Mouse (Mus musculus) E14TG2a.4 (cell line): ENCODE data around the gene Timp2.

Source experiments
- H3K27me3 ChIP-seq: 2 replicates; pipeline ENCODE4 v1.6.1; 2014; ENCODE audit warnings: low read length, control low read depth; ENCODE audit not compliant: insufficient read depth
- H3K36me3 ChIP-seq: 2 replicates; pipeline ENCODE4 v1.6.1; 2014; ENCODE audit warnings: low read length, control low read depth; ENCODE audit not compliant: insufficient read depth
- H3K4me1 ChIP-seq: replicated peaks from 2 replicates; pipeline ENCODE4 v1.6.1; 2014; ENCODE audit warnings: low read depth, low read length, control low read depth
- H3K4me3 ChIP-seq: replicated peaks from 2 replicates; pipeline ENCODE4 v1.5.1; 2014; ENCODE audit warnings: mild to moderate bottlenecking, low read length
- H3K9me3 ChIP-seq: 2 replicates; pipeline ENCODE4 v1.6.1; 2014; ENCODE audit warnings: low read length, control low read depth
- CTCF ChIP-seq: conservative IDR thresholded peaks from 2 replicates; pipeline ENCODE4 v1.5.1; 2014; ENCODE audit warnings: low read length
- NANOG ChIP-seq: IDR thresholded peaks from 2 replicates; pipeline ENCODE4 v1.6.1; 2014; ENCODE audit warnings: borderline replicate concordance, low read length, mixed read lengths
- POU5F1 ChIP-seq: IDR thresholded peaks from 2 replicates; pipeline ENCODE4 v1.6.1; 2014; ENCODE audit warnings: low read length, borderline replicate concordance

The Timp2 gene

DNA sequence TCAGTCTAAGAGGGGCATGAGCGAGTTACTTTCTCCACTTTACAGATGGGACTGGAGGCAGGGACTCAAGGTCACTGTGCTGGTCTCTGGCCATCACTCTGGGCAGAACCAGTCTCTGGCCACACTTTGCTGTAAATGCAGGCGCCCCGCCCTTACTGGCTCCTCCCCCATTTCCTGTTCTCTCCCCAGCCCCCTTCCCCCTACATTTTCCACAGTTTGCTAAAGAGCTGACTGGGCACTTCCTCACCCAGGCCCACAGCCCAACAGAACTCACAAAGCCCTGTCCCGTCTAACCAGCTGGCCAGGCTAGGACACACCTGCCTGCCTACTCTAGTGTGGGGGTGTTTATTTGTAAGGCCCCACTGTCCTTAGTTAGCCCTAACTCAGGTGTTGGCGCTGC lies 6.7 kb downstream of the Timp2 start:
- TF ChIP-seq POU5F1: no peak
- H3K4me1 ChIP-seq: peaks cover 24% of the 10 kb centered on the region
- H3K36me3 ChIP-seq: no peaks in the 10 kb centered on the region
- H3K27me3 ChIP-seq: peaks cover 38% of the 10 kb centered on the region
- H3K9me3 ChIP-seq: no peaks in the 10 kb centered on the region
- H3K4me3 ChIP-seq: no peak overlapping the region

DNA sequence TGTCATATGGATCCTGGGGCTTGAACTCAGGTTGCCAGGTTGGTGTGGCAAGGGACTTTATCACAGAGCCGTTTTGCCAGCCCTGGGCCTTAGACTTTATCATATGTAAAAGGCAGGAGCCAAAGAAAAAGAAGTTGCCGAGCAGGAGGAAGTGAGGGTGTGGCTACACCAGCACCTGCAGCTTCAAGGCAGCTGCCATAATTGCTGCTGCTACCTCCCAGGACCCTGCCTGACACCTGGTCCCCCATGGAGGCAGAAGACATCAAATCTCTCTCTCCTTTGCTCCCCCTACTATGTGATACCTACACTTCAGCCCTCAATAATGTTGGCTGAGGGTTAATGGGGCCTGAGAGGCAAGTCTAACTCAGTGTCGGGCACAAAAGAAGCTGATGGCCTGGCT lies 7.1 kb downstream of the Timp2 start:
- no peak for TF ChIP-seq POU5F1
- TF ChIP-seq NANOG: no peak
- no peak for TF ChIP-seq CTCF
- peaks cover 24% of the 10 kb centered on the region for H3K4me1 ChIP-seq
- peaks cover 33% of the 10 kb centered on the region for H3K27me3 ChIP-seq
- H3K36me3 ChIP-seq: no peaks in the 10 kb centered on the region
- H3K4me3 ChIP-seq: no peak overlapping the region
- H3K9me3 ChIP-seq: no peaks in the 10 kb centered on the region

DNA sequence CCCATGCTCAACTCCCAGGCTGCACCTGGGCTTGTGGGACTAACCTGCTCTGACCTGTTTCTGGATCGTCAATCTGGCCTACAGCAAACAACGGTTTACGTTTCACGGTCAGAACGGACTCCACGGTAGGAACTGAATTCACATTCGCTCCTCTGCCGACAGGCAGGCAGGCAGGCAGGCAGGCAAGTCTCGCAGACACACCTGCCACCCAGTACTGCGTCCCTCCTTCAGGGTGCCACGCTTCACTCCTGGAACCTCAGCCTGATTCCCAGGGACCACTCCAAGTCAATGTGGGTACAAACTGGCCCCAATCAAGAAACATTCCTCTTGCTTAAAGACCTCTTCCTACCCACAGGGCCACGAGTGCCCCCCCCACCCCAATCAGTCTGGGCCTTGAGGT lies 7.6 kb downstream of the Timp2 start:
- Histone ChIP-seq H3K4me1 (peaks cover 24% of the 10 kb centered on the region), H3K9me3 (no peaks in the 10 kb centered on the region), H3K27me3 (peaks cover 32% of the 10 kb centered on the region), H3K36me3 (no peaks in the 10 kb centered on the region), H3K4me3 (no peak overlapping the region)
- TF ChIP-seq NANOG (no peak), CTCF (no peak), POU5F1 (no peak)

DNA sequence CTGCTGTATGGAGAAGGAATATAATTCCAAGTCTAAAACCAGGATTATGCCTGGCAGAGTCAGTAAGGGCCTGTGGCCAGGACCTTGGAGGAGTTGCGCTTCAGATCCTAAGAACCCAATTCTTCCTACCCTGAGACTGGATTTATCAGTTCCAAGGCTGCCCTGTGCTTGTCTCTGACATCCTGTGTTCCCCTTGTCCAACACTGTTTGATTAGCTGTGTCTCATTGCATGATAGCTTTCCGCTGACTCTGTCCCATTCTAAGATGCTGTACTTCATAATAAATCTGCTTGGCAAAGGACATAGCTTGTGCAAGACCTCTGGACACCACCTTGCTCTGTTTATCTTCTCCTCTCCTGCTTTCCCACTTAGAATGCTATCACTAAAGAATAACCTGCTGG lies 8.1 kb downstream of the Timp2 start:
- Histone ChIP-seq H3K4me3 (no peak overlapping the region), H3K4me1 (peaks cover 27% of the 10 kb centered on the region), H3K36me3 (no peaks in the 10 kb centered on the region), H3K27me3 (peaks cover 27% of the 10 kb centered on the region), H3K9me3 (no peaks in the 10 kb centered on the region)
- TF ChIP-seq CTCF: no peak
- no peak for TF ChIP-seq NANOG
- TF ChIP-seq POU5F1: no peak

DNA sequence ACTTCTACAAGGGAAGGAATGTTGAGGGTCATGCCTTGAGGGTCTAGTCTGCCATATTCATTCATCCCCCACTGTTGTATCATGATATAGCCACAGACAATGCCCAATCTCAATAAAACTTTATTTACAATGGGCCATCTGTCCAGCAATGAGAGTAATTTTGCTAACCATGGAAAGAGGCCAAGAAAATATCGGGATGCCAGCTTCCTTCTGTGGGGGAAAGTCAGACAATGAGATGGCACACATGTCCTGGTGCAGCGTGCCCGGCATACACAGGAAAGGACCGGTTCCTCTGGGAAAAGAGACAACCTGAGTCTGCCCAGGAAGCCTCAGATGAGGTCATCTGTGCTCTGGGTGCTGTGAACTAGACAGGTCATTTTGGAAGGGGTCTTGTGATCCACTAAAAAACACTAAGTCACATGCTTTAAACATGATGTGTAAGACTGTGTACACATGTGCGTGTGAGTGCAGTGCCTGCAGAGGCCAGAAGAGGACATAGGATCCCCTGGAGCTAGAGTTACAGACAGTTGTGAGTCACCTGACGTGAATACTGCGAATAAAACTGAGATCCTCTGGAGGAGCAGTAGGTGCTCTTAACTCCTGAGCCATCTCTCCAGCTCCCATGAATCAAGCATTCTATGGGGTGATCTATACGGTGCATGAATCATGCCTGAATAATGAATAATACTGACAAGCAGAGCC lies 9.0 kb downstream of the Timp2 start:
- no peaks in the 10 kb centered on the region for H3K36me3 ChIP-seq
- H3K4me1 ChIP-seq: peaks cover 36% of the 10 kb centered on the region
- no peak for TF ChIP-seq CTCF
- TF ChIP-seq NANOG: no peak
- peaks cover 19% of the 10 kb centered on the region for H3K27me3 ChIP-seq
- no peak overlapping the region for H3K4me3 ChIP-seq
- no peaks in the 10 kb centered on the region for H3K9me3 ChIP-seq

DNA sequence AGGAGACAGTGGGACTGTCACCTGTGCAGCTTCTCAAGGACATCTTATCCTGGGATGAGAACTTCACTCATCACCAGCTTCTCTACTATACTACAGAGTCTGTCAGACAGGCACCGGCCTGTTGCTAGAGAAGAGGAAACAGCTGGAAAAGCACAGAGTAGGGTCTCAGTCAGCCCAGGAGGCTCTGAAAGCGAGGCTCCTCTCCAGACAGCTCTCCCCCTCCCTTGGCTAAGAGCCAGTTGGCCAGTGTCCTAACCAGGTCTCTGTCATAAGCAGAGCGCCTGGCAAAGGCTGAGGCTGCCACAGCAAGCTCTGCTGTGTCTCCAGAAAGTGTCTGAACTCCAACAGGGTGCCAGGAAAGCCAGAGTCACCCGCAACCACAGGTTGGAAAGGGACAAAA lies 9.8 kb downstream of the Timp2 start:
- peaks cover 12% of the 10 kb centered on the region for H3K27me3 ChIP-seq
- H3K36me3 ChIP-seq: no peaks in the 10 kb centered on the region
- peaks cover 41% of the 10 kb centered on the region for H3K4me1 ChIP-seq
- H3K4me3 ChIP-seq: no peak overlapping the region
- H3K9me3 ChIP-seq: no peaks in the 10 kb centered on the region
- TF ChIP-seq CTCF: no peak
- no peak for TF ChIP-seq POU5F1
- no peak for TF ChIP-seq NANOG

DNA sequence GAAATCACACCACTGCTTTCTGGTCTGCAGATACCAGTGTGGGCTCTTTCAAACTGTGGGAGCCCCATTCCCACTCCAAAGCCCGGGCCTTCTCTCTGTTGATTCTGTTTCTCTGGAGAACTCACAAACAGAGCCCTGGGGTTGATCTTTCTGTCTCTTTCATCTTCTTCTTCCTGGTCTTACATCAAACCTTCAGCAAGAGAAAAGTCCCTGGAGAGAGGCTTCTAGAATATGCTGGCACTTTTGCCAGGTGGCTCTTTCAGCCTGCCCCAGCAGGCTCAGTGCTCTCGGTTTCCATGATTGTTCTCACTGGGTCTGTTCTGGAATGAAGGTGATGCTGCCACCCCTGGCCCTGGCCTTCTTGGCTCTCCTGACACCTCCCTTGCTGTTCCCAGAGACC lies 11.9 kb downstream of the Timp2 start:
- Histone ChIP-seq H3K4me1 (peaks cover 28% of the 10 kb centered on the region), H3K36me3 (no peaks in the 10 kb centered on the region), H3K4me3 (no peak overlapping the region), H3K9me3 (no peaks in the 10 kb centered on the region), H3K27me3 (peaks cover 12% of the 10 kb centered on the region)
- TF ChIP-seq CTCF (no peak), NANOG (no peak), POU5F1 (no peak)

DNA sequence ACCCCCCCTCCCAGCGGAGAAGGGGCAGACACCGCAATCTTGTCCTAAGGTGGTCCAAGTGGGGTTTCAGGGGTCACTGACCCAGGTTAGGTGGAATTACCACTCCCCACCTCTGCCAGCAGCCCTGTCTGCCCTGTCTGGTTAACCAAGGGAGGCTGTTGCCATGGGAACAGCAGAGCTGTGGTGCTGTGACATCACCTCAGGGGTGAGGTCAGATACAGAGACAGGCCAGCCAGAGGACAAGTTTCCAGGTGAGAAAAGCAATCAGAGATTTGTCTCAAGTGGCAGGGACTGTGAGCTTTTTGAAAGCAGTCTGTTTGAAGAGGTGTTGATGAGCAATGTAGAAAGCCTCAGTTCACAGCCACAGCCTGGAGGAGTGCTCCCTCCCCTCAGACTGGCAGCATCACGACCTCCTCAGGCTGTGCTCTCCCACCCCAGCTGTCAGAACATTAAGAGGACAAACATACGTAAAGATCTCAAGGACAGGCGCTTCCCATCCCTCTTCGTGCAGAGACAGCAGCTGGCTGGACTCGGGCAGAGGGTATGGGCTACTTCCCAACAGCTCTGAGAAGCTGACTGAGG lies 13.0 kb downstream of the Timp2 start, which contains the start of gene Cep295nl:
Gene Cep295nl (minus strand): TSS at position 101 of the 582 bp plus-strand sequence.
- no peak for TF ChIP-seq CTCF
- TF ChIP-seq POU5F1: no peak
- no peak for TF ChIP-seq NANOG
- Histone ChIP-seq H3K36me3 (no peaks in the 10 kb centered on the region), H3K9me3 (no peaks in the 10 kb centered on the region), H3K27me3 (peaks cover 18% of the 10 kb centered on the region), H3K4me1 (peaks cover 17% of the 10 kb centered on the region), H3K4me3 (0 out of 2 replicates have a peak within 1 kb of the TSS, but pooled peaks have one; percentile 13)

DNA sequence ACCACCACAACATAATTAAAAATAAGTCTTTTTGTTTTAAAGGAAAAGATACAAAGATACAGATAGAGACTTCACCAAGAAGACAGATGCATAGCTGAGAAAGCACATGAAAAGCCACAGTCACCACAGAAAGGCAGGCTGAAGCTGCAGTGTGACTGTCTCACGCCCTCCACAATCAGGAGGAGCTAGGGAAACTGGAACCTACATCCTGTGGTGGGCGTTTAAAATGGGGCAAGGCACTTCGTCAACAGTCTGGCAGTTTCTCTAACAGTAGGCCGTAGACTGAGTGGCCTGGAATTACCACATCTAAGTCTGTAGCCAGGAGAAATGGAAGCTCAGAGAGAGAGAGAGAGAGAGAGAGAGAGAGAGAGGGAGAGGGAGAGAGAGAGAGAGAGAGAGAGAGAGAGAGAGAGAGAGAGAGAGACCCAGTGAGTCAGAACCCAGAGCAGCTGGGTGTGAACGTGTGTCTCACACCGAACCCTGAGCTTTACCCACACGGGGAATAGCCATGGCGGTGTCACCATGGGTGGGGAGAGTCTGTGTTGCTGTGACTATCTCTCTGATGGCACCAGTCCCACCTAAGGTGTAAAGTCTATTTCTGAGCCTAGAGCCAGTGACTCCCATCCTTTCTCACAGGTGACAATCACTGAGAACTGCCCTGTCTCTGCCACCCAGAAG lies 17.9 kb downstream of the Timp2 start:
- Histone ChIP-seq H3K4me1 (peaks cover 27% of the 10 kb centered on the region), H3K27me3 (peaks cover 31% of the 10 kb centered on the region), H3K4me3 (no peak overlapping the region), H3K9me3 (no peaks in the 10 kb centered on the region), H3K36me3 (no peaks in the 10 kb centered on the region)
- no peak for TF ChIP-seq POU5F1
- TF ChIP-seq NANOG: no peak
- TF ChIP-seq CTCF: no peak
